In genomic region chr16:55951679-55952327, GRCm38 (mm10) we compare ENCODE assay signal across 10 mouse cellular contexts. TPM values are rescaled to one million over a fixed set of nuclear protein-coding genes. Genes with fewer than 3 reads are reported as not detected.
DNase-seq lines count a peak whose midpoint lies in the region; ATAC-seq and TF ChIP-seq lines count a peak whose summit lies in the region.
"Had no signal": no experiment of that assay in that cellular context is flagged by ENCODE, and none has a peak within 500 bp of the region (broad histone marks: within the 10 kb centered on the region; RNA-seq: fewer than 3 reads in every experiment).

No protein-coding gene starts in this region.

- no peak overlapping the region for H3K4me3 ChIP-seq in intestine, postnatal 0 days (ENCODE audit: low read depth, low read length)
- H3K4me3 ChIP-seq in intestine, embryonic 16.5 days (ENCODE audit: low read length): no peak overlapping the region
- H3K4me3 ChIP-seq in megakaryocyte, embryonic 14.5 days (replicated peaks): peak overlapping the region; percentile 82
- H3K4me3 ChIP-seq: limb, embryonic 15.5 days had no signal

- H3K4me2 ChIP-seq in intestine, postnatal 0 days (replicated peaks; ENCODE audit: low read depth): 0 out of 2 replicates have a peak overlapping the region, but pooled peaks have one; percentile 46
- H3K4me2 ChIP-seq in intestine, embryonic 16.5 days (ENCODE audit: low read depth, low read length): no peak overlapping the region
- H3K4me2 ChIP-seq: embryonic facial prominence, embryonic 15.5 days had no signal

- H3K4me1 ChIP-seq in intestine, postnatal 0 days (replicated peaks; ENCODE audit: control insufficient read depth, insufficient read depth, low read length): no peaks in the 10 kb centered on the region
- H3K4me1 ChIP-seq in intestine, embryonic 16.5 days (ENCODE audit: control insufficient read depth, insufficient read depth, low read length): no peaks in the 10 kb centered on the region
- peaks cover 35% of the 10 kb centered on the region for H3K4me1 ChIP-seq in megakaryocyte, embryonic 14.5 days
- H3K4me1 ChIP-seq: embryonic facial prominence, embryonic 15.5 days; limb, embryonic 15.5 days had no signal

- no peaks in the 10 kb centered on the region for H3K9me3 ChIP-seq in intestine, postnatal 0 days (ENCODE audit: control insufficient read depth)
- H3K9me3 ChIP-seq in intestine, embryonic 16.5 days (ENCODE audit: control insufficient read depth, low read length): no peaks in the 10 kb centered on the region
- H3K9me3 ChIP-seq in megakaryocyte, embryonic 14.5 days: peaks cover 3% of the 10 kb centered on the region; the same call in 1 of the 2 replicates
- H3K9me3 ChIP-seq: embryonic facial prominence, embryonic 15.5 days; limb, embryonic 15.5 days had no signal

- DNase-seq in CD4-positive helper T cell, adult 2 months (ENCODE audit: low read depth, low spot score): peak; percentile 49
- no peak for DNase-seq in frontal cortex, postnatal 14 days (ENCODE audit: low spot score in 2 of 2)

- WGBS in intestine, postnatal 0 days: 66% methylated on average over 7 of the region's 7 CpGs
- WGBS in intestine, embryonic 16.5 days: 74% methylated on average over 7 of the region's 7 CpGs

- ATAC-seq in intestine, postnatal 0 days: no peak
- ATAC-seq in intestine, embryonic 16.5 days: no peak
- peak; percentile 32; the same call in 1 of the 2 replicates for ATAC-seq in erythroid progenitor cell, adult 5-6 weeks (replicated peaks; ENCODE audit: low FRiP score, poor library complexity, severe bottlenecking)
- no peak for ATAC-seq in frontal cortex, adult (ENCODE audit: low TSS enrichment)

- no peak for TF ChIP-seq CTCF in intestine, postnatal 0 days (IDR thresholded peaks at IDR 0.05; ENCODE audit: low read depth)

- H3K27me3 ChIP-seq in intestine, postnatal 0 days (replicated peaks; ENCODE audit: control insufficient read depth, insufficient read depth, low read length): no peaks in the 10 kb centered on the region
- H3K27me3 ChIP-seq in intestine, embryonic 16.5 days (replicated peaks; ENCODE audit: control insufficient read depth, insufficient read depth, low read length): no peaks in the 10 kb centered on the region
- H3K27me3 ChIP-seq in megakaryocyte, embryonic 14.5 days (replicated peaks): no peaks in the 10 kb centered on the region
- H3K27me3 ChIP-seq: embryonic facial prominence, embryonic 15.5 days; limb, embryonic 15.5 days had no signal

- H3K9ac ChIP-seq in intestine, postnatal 0 days (ENCODE audit: low read depth, low read length): no peak overlapping the region
- H3K9ac ChIP-seq in intestine, embryonic 16.5 days (ENCODE audit: low read depth, low read length): no peak overlapping the region
- H3K9ac ChIP-seq: embryonic facial prominence, embryonic 15.5 days; limb, embryonic 15.5 days had no signal

- no peaks in the 10 kb centered on the region for H3K36me3 ChIP-seq in intestine, postnatal 0 days (ENCODE audit: control insufficient read depth, insufficient read depth)
- no peaks in the 10 kb centered on the region for H3K36me3 ChIP-seq in intestine, embryonic 16.5 days (ENCODE audit: control insufficient read depth, insufficient read depth, low read length)
- no peaks in the 10 kb centered on the region for H3K36me3 ChIP-seq in megakaryocyte, embryonic 14.5 days (replicated peaks; ENCODE audit: low read length)
- H3K36me3 ChIP-seq: embryonic facial prominence, embryonic 15.5 days; limb, embryonic 15.5 days had no signal

- H3K27ac ChIP-seq in intestine, postnatal 0 days (ENCODE audit: low read depth, low read length): no peak overlapping the region
- H3K27ac ChIP-seq in intestine, embryonic 16.5 days (ENCODE audit: low read length): no peak overlapping the region
- H3K27ac ChIP-seq: embryonic facial prominence, embryonic 15.5 days; left cerebral cortex, adult 2 months; limb, embryonic 15.5 days had no signal

RNA-seq across cellular contexts. Expression of gene Rpl24, which starts 14.3 kb away (rescaled TPM):
- 521 and 527 TPM in 2 replicates for polyA plus RNA-seq in intestine, postnatal 0 days (2015; fragmentation: Nextera tagmentation; extraction: Ambion mirVana)
- 606 and 662 TPM in 2 replicates for polyA plus RNA-seq in intestine, embryonic 16.5 days (2015; fragmentation: Nextera tagmentation; extraction: Ambion mirVana)
- 398 and 515 TPM in 2 replicates for total RNA-seq in erythroid progenitor cell, adult 5-6 weeks (2015; ENCODE audit: low replicate concordance)
- 194 and 260 TPM in 2 replicates for total RNA-seq in erythroid progenitor cell, adult 5-6 weeks (2017; ENCODE audit: low replicate concordance)
- polyA plus RNA-seq in megakaryocyte, embryonic 14.5 days (2012; ENCODE audit: insufficient read depth, low replicate concordance): 47.3 and 75.6 TPM in 2 replicates

RNA-seq across cellular contexts. Expression of gene Cep97, which starts 17.1 kb away (rescaled TPM):
- polyA plus RNA-seq in intestine, postnatal 0 days (2015; fragmentation: Nextera tagmentation; extraction: Ambion mirVana): 1.5 and 1.9 TPM in 2 replicates
- polyA plus RNA-seq in intestine, embryonic 16.5 days (2015; fragmentation: Nextera tagmentation; extraction: Ambion mirVana): 4.7 and 5.8 TPM in 2 replicates
- total RNA-seq in erythroid progenitor cell, adult 5-6 weeks (2015; ENCODE audit: low replicate concordance): 27.0 and 28.1 TPM in 2 replicates
- 17.6 and 18.2 TPM in 2 replicates for total RNA-seq in erythroid progenitor cell, adult 5-6 weeks (2017; ENCODE audit: low replicate concordance)
- polyA plus RNA-seq in megakaryocyte, embryonic 14.5 days (2012; ENCODE audit: insufficient read depth, low replicate concordance): 0.49 TPM in 1 of 2 replicates, not detected in the other

RNA-seq across cellular contexts. Expression of gene Zbtb11, which starts 21.9 kb away (rescaled TPM):
- 5.8 and 7.1 TPM in 2 replicates for polyA plus RNA-seq in intestine, postnatal 0 days (2015; fragmentation: Nextera tagmentation; extraction: Ambion mirVana)
- 12.0 and 12.7 TPM in 2 replicates for polyA plus RNA-seq in intestine, embryonic 16.5 days (2015; fragmentation: Nextera tagmentation; extraction: Ambion mirVana)
- 25.6 and 26.7 TPM in 2 replicates for total RNA-seq in erythroid progenitor cell, adult 5-6 weeks (2015; ENCODE audit: low replicate concordance)
- total RNA-seq in erythroid progenitor cell, adult 5-6 weeks (2017; ENCODE audit: low replicate concordance): 37.4 and 39.4 TPM in 2 replicates
- polyA plus RNA-seq in megakaryocyte, embryonic 14.5 days (2012; ENCODE audit: insufficient read depth, low replicate concordance): 0.99 and 1.0 TPM in 2 replicates

RNA-seq across cellular contexts. Expression of gene Nxpe3, which starts 56.7 kb away (rescaled TPM):
- 0.72 and 1.0 TPM in 2 replicates for polyA plus RNA-seq in intestine, postnatal 0 days (2015; fragmentation: Nextera tagmentation; extraction: Ambion mirVana)
- polyA plus RNA-seq in intestine, embryonic 16.5 days (2015; fragmentation: Nextera tagmentation; extraction: Ambion mirVana): 1.5 and 1.7 TPM in 2 replicates
- total RNA-seq in erythroid progenitor cell, adult 5-6 weeks (2015; ENCODE audit: low replicate concordance): 1.4 and 4.2 TPM in 2 replicates
- 2.6 and 3.3 TPM in 2 replicates for total RNA-seq in erythroid progenitor cell, adult 5-6 weeks (2017; ENCODE audit: low replicate concordance)
- polyA plus RNA-seq in megakaryocyte, embryonic 14.5 days (2012; ENCODE audit: insufficient read depth, low replicate concordance): 0.32 TPM in 1 of 2 replicates, not detected in the other
